Mouse (Mus musculus) right cerebral cortex, postnatal 10 days (tissue): ENCODE data around the gene Lrp2.

Source experiments
- DNase-seq, 2 experiments: peaks; one replicate each; pipeline ENCODE4 v3.0.0; 2021; ENCODE audit warnings: low spot score in 2 of 2

The Lrp2 gene

DNA sequence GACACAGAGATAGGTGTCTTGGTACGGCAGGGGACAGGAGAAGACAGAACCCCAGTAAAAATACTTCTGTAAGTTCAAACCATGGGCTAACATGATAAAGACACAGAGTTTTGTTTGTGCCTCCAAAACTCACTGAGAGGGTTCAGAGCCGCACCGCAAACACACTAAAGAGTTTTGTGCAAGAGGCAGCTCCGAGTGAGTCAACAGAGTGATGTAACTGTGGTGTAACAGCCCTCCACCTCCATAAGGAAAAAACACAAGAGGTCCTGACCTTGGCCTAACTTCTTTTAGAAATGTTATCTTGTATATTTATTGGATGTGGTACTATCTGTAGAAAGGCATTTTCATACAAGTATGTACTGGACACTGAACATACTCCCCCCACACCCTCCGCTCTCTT, 180.2 kb downstream of the Lrp2 start:
- no peak for DNase-seq

DNA sequence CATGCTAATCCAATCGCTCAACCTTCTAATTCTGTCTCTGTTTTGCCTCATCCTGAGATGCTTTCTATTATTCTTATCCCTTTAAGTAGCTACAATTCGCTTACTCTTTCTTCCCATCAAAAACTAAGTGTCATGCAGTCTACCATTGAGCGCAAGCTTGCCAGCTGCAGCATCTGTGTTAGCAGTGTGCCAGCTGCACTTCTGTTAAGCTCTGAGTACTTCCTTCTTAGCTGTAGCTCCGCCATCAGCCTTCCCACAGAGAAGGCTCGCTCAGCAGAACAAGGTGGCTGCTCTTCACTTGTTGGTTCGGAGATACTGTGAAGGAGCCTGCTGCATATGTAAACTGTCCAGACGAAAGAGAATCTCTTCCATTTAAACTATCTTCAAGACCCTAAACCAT, 183.6 kb downstream of the Lrp2 start:
- peak; percentile 33 to 35 for DNase-seq

DNA sequence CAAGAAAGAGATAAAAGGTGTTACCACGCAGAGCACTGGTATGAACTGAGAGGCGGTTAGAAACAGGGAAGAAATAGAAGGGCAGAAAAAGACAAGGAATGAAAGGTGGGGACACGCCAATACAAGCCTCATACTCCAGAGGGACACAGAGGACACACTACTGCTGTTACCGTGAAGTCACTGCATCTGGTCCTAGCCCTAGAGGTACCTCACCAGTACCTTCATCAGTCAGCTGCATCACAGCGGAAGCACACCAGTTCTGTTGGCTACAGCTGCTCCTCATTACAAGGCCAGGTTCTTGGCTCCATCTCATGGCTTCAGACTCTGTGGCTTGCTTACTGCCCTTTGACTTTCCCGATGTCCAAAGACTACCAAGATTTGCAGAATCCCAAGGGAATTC, 184.0 kb downstream of the Lrp2 start:
- no peak for DNase-seq

DNA sequence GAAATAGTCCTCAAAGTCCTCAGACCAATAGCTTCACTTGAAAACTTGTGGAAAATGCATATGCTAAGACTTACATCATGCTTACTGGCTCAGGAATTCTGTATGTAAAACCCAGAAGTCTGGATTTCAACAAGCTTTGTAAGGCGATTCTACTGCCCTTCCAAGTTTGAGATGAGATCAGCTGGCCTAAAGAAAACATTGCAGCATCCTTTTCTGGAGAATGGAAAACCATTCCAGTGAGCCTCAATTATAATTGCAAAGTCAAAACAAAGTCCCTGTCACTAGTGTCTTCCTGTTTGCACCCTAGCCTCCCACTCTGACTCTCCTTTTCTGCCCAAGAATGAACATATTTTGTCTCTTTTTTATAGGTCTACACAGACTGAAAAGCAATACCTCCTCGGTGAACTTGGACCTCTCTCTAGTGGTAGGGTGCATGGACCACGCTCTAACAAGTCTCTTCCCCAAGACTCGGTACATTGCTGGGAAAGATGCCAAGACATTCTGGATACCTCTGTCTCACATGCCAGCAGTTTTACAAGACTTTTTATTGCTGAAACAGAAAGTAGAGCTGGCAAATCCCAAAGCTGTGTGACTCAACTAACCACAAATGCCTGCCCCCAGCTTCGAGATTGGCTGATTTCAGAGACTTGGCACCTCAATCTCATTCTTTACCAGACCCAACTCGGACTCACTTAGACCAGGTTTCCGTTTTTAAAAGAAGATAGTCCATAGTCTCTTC, 184.8 kb downstream of the Lrp2 start:
- no peak for DNase-seq

DNA sequence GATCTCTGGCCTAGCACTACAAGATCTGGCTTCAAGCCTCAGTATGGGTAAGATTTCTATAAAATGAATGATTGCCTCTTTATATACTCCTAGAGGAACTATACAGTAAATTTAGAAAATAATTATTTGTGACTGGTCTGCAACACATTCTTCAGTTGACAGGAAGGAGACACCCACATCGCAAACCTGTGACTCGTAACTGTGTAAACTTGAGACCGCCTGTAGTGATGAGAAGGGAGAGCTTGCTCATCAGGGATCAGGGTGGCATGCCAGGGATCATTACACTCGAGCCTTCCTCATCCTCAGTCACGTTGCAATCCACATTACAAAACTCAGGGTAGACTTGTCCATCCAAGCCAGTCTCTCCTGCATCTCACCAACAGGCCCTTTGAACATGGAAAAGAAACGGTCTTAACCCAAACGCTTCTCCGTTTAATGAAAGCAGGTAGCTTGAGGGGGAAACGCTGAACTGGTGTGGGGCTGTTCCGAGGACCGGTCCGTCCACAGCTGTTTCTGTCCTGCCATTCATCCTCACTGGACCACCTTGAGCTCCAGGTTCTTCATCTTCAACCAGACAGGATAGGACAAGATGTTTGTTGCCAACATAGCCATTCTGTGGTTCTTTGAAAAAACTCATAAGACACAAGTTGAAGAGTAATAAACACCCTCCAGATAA, 189.0 kb downstream of the Lrp2 start:
- no peak for DNase-seq

DNA sequence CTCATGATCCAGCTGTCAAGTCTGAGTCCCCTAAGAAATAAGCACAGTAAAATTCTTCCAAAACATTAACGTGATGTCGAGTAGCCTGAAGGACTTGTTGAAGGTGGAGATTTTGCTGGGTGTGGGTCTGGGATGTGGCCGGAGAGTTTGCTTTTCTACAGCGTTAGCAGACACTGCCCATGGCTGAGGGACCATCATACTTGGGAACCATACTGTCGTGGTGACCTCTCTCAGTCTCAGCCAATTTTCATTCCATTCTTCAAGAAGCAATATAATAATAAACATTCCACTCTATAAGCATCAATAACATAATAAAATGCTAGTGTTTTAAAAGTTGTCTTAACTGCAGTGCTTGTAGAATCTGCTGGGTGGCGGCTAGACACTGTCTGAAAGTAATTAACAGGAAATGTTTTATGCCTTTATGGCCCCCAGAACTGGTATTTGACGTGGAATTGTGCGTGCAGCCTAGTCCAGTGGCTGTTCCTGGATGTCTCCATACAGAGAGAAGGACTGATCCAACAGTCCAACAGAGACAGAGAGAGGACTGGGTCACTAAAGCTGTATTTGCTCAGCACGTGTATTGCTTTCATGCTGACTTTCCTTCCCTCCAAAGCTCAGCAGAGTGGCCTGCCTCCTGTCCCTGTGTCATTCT, 190.1 kb downstream of the Lrp2 start:
- DNase-seq, result no peak

DNA sequence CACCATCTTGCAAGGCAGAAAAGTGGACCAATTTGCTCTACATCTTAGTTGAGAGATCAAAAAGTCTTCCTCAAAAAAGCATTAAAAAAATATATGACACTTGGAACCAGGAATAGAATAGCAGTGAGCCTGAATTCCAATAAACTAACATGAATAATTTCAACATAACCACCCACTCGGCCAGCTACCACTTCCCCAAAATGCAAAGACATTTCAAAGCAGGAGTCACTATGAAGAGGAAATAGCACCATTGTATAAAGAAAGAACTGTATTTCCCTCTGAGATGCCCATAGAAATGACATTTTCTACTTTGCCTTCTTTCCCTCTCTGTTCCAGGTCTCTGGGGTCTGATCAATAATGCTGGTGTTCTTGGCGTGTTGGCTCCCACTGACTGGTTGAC, 191.9 kb downstream of the Lrp2 start:
- no peak for DNase-seq

DNA sequence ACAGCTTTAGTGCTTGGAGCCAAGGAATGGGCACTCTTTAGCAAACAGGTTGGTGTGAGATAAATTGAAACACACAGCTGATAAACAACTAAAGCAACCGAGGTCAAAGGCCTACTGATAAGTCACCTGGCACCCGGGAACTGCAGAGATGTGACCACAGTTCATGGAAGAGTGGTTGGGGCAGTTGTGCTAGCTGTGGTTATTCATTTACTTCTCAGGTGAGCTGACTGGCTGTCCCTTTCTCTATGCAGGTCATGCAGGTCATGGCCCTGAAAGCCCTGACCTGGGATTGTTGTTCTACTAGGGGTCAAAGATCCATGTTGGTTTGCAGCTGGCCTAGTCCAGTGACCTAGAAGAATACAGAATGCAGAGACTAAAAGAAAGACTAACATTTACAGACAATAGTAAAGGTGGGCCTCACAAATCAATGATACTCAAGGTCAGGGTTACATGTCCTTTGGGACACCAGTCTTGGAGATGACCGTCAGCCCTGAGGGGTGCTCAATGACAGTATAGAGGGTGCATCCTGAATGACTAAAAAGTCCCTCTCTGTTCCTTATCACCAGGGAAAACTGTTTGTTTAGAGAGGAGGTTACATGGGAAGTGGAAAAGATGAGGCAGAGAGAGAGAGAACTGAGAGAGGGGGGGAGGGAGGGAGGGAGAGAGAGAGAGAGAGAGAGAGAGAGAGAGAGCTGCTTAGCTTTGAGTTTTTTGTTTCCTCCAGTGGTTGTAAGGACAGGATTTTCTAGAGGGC, 199.6 kb downstream of the Lrp2 start:
- DNase-seq, result no peak

DNA sequence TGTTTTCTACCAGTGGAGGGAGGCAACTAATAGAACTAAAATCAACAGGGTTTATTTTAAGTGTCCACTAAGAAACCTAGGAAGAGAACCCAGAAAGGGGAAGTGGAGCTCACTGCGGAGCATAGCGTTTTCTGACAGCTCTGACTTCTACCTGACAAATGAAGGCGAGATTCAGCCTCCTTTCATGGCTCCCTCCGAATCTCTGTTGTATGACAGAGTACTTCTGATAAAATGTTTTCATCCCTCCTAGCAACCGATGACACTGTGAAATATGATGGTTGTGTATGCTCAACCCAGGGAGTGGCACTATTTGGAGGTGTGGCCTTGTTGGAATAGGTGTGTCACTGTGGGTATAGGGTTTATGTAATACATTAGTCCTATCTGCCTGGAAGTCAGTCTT, 203.0 kb downstream of the Lrp2 start:
- no peak for DNase-seq

DNA sequence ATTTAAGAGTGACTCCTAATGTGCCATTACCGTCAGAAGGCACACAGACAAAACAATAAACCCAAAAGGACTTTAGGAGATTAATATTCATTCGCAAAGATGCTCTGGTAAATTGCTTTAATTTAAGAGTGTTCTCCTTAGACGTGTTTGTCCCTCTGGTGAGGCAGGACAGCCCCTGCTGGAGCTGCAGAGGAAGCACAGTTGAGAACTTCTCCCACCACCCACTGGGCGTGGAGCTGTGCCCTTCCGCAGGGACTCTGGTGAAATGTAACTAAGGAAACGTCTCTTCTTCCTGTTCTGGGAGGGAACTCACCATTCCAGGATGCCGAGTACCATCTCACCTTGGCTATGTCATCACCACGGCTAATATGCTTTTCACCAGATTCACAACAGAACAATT, 204.1 kb downstream of the Lrp2 start:
- DNase-seq, result no peak

DNA sequence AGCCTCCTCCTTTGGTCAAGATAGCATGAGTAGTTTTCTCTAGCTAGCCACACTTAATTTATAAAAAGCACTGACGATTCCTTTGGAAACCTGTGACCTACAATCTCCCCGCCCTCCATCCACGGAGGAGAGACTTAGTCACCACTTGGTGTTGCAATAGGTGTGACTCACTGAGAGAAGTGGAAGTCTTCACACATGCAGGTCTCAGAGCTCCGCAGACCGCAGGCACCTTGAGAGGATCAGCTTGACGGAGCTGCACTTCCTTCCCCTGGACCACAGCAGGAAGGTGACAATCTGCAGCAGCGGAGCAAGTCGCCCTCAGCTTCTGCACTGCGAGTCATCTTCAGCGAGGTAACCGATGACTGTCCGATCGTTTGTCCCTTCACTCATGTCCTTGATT, 205.6 kb downstream of the Lrp2 start, which contains the start of gene Dhrs9:
Dhrs9 (plus strand) TSS at position 165 of the 400 bp plus-strand sequence.
- no peak for DNase-seq

DNA sequence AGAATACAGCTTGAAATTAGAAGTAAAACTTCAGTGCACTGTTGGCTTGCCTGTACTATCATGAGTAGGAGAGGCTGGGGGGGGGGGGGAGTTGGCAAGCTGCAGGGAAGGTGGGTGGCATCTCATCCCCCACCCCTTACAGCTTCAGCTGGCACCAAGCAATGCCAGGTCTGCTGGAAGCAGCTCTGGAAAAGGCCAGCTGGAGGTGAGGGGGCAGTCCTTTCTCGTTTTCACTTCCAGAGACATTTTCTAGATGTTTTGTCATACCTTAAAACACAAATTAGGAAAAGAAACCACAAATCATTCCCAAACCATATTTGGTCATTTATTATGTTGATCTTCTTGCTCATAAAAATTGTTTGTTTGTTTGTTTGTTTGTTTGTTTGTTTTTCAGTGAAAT, 206.1 kb downstream of the Lrp2 start:
- DNase-seq, result no peak

DNA sequence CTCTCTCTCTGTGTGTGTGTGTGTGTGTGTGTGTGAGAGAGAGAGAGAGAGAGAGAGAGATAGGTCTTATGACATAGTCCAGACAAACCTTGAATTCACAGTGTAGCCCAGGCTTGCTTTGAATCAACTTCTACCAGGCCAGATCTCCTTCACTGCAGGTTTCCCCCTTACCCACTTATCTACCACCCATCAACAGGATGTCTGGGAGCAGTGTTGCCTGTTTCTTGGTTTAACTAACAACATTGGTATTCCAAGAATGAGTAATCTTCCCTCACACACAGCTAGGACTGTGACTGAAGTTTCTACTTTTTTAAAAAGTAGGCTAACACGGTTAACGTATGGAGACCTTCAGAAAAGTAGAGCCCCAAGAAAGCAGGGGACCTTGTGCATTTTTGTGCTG, 209.1 kb downstream of the Lrp2 start:
- DNase-seq, result no peak
